Mouse (Mus musculus) E14TG2a.4 (cell line): Measurements from ENCODE around the gene Dnajb2.

Experiments used
- CTCF ChIP-seq: conservative IDR thresholded peaks from 2 replicates; pipeline ENCODE4 v1.5.1; 2014; ENCODE audit warnings: low read length
- NANOG ChIP-seq: IDR thresholded peaks from 2 replicates; pipeline ENCODE4 v1.6.1; 2014; ENCODE audit warnings: borderline replicate concordance, low read length, mixed read lengths
- POU5F1 ChIP-seq: IDR thresholded peaks from 2 replicates; pipeline ENCODE4 v1.6.1; 2014; ENCODE audit warnings: low read length, borderline replicate concordance

GRCm38 (mm10) chr1:75191622-75192402 is 44.4 kb upstream of the Dnajb2 start, which contains the start of the genes Ankzf1 and Atg9a:
- no peak for TF ChIP-seq CTCF
- no peak for TF ChIP-seq POU5F1
- TF ChIP-seq NANOG = no peak
